Mouse (Mus musculus): ENCODE results near the gene Hsd17b13.
"Not testable (repeated sequence)": the region's sequence is repeated elsewhere in the genome, so short reads cannot be mapped to it uniquely, and the experiment has no call there.

The Hsd17b13 gene

GRCm38 (mm10) chr5:103977297-103977696 is at the start of gene Hsd17b13:
Hsd17b13 (minus strand) TSS chr5:103977410.
- no peak for DNase-seq (ENCODE audit: low read depth, low spot score)

GRCm38 (mm10) chr5:104025245-104025854 is 48.1 kb upstream of the Hsd17b13 start:
- DNase-seq (ENCODE audit: low read depth, low spot score) = no peak

GRCm38 (mm10) chr5:104024762-104025161 is 47.6 kb upstream of the Hsd17b13 start:
- DNase-seq (ENCODE audit: low read depth, low spot score) = no peak

GRCm38 (mm10) chr5:104024193-104024592 is 47.0 kb upstream of the Hsd17b13 start:
- DNase-seq (ENCODE audit: low read depth, low spot score) = not testable (repeated sequence)

- DNase-seq (ENCODE audit: low read depth, low spot score) = peak; percentile 53
Observed at GRCm38 (mm10) chr5:104023289-104024020, 46.2 kb upstream of the Hsd17b13 start.

GRCm38 (mm10) chr5:104022558-104022957 is 45.3 kb upstream of the Hsd17b13 start:
- DNase-seq (ENCODE audit: low read depth, low spot score) = no peak

- DNase-seq (ENCODE audit: low read depth, low spot score) = no peak
Observed at GRCm38 (mm10) chr5:104021597-104022378, 44.6 kb upstream of the Hsd17b13 start, which contains the start of gene Hsd17b11. Hsd17b11 (minus strand) TSS chr5:104021919.

- DNase-seq (ENCODE audit: low read depth, low spot score) = no peak
Observed at GRCm38 (mm10) chr5:104011419-104011818, 34.2 kb upstream of the Hsd17b13 start.

- DNase-seq (ENCODE audit: low read depth, low spot score) = no peak
Observed at GRCm38 (mm10) chr5:104010261-104010660, 33.1 kb upstream of the Hsd17b13 start.

GRCm38 (mm10) chr5:104009421-104009820 is 32.2 kb upstream of the Hsd17b13 start:
- DNase-seq (ENCODE audit: low read depth, low spot score) = no peak

GRCm38 (mm10) chr5:104007801-104008200 is 30.6 kb upstream of the Hsd17b13 start:
- no peak for DNase-seq (ENCODE audit: low read depth, low spot score)

- no peak for DNase-seq (ENCODE audit: low read depth, low spot score)
Observed at GRCm38 (mm10) chr5:104006811-104007210, 29.6 kb upstream of the Hsd17b13 start.

GRCm38 (mm10) chr5:104003955-104004354 is 26.7 kb upstream of the Hsd17b13 start:
- DNase-seq (ENCODE audit: low read depth, low spot score) = no peak

- no peak for DNase-seq (ENCODE audit: low read depth, low spot score)
Observed at GRCm38 (mm10) chr5:104003256-104003931, 26.2 kb upstream of the Hsd17b13 start.

- DNase-seq (ENCODE audit: low read depth, low spot score) = no peak
Observed at GRCm38 (mm10) chr5:104002549-104003255, 25.5 kb upstream of the Hsd17b13 start.

GRCm38 (mm10) chr5:103999738-104000137 is 22.5 kb upstream of the Hsd17b13 start:
- DNase-seq (ENCODE audit: low read depth, low spot score) = peak; percentile 77

- DNase-seq (ENCODE audit: low read depth, low spot score) = no peak
Observed at GRCm38 (mm10) chr5:103998739-103999138, 21.5 kb upstream of the Hsd17b13 start.

GRCm38 (mm10) chr5:103995181-103995580 is 18.0 kb upstream of the Hsd17b13 start:
- DNase-seq (ENCODE audit: low read depth, low spot score) = peak; percentile 49

GRCm38 (mm10) chr5:103994669-103995068 is 17.5 kb upstream of the Hsd17b13 start:
- DNase-seq (ENCODE audit: low read depth, low spot score) = no peak

GRCm38 (mm10) chr5:103993601-103994000 is 16.4 kb upstream of the Hsd17b13 start:
- peak; percentile 58 for DNase-seq (ENCODE audit: low read depth, low spot score)

- DNase-seq (ENCODE audit: low read depth, low spot score) = no peak
Observed at GRCm38 (mm10) chr5:103992831-103993230, 15.6 kb upstream of the Hsd17b13 start.

Measured in A20 (cell line).